Mouse (Mus musculus): ENCODE data around the gene Uqcc1. TPM values are rescaled to one million over a fixed set of nuclear protein-coding genes. Genes with fewer than 3 reads are reported as not detected.

The Uqcc1 gene
- polyA plus RNA-seq, 1 experiment from 2014 or later: 73.4 TPM

- TF ChIP-seq CTCF (IDR thresholded peaks at IDR 0.05): no peak
- in situ Hi-C loops (cut with MboI; ENCODE audit: low pct_unique_long_range_greater_than_20kb): no loop called here
- H3K27me3 ChIP-seq: no peaks in the 10 kb centered on the region
- ChIA-PET POLR2A (interaction anchor here (0.5 to 1.0 kb wide), 3 partner anchors 12 to 53 kb away, joined by 3 read pairs; no protein-coding TSS in a partner anchor), CTCF (no interaction called here)
- ATAC-seq (peak; percentile 75), DNase-seq (ENCODE audit: low read depth, low spot score) (no peak)
Observed at GRCm38 (mm10) chr2:155818596-155819391, 111.3 kb downstream of the Uqcc1 start.

- DNase-seq (ENCODE audit: low read depth, low spot score): no peak
- CTCF ChIA-PET: no interaction called here
- peak; percentile 29 for ATAC-seq
- POLR2A ChIA-PET: interaction anchor here (0.5 to 1.0 kb wide), 3 partner anchors 11 to 436 kb away, joined by 3 read pairs; no protein-coding TSS in a partner anchor
- TF ChIP-seq CTCF (IDR thresholded peaks at IDR 0.05): no peak
- H3K27me3 ChIP-seq: no peaks in the 10 kb centered on the region
- in situ Hi-C loops (cut with MboI; ENCODE audit: low pct_unique_long_range_greater_than_20kb): no loop called here
Observed at GRCm38 (mm10) chr2:155817301-155818245, 112.5 kb downstream of the Uqcc1 start.

- H3K27me3 ChIP-seq: no peaks in the 10 kb centered on the region
- no peak for DNase-seq (ENCODE audit: low read depth, low spot score)
- no peak for TF ChIP-seq CTCF (IDR thresholded peaks at IDR 0.05)
- in situ Hi-C loops (cut with MboI; ENCODE audit: low pct_unique_long_range_greater_than_20kb): no loop called here
- no peak for ATAC-seq
- ChIA-PET CTCF (no interaction called here), POLR2A (no interaction called here)
Observed at GRCm38 (mm10) chr2:155816179-155816578, 113.9 kb downstream of the Uqcc1 start.

- in situ Hi-C loops (cut with MboI; ENCODE audit: low pct_unique_long_range_greater_than_20kb): loop anchor here (5.0 kb wide), 1 partner anchor 43 kb away; no protein-coding TSS in a partner anchor
Observed at GRCm38 (mm10) chr2:155814829-155815228, 115.3 kb downstream of the Uqcc1 start.

GRCm38 (mm10) chr2:155812637-155813036, 117.5 kb downstream of the Uqcc1 start:
- H3K27me3 ChIP-seq: no peaks in the 10 kb centered on the region
- no peak for DNase-seq (ENCODE audit: low read depth, low spot score)
- ATAC-seq: no peak
- POLR2A ChIA-PET: no interaction called here
- TF ChIP-seq CTCF (IDR thresholded peaks at IDR 0.05): no peak
- CTCF ChIA-PET: no interaction called here
- in situ Hi-C loops (cut with MboI; ENCODE audit: low pct_unique_long_range_greater_than_20kb): loop anchor here (5.0 kb wide), 1 partner anchor 40 kb away; no protein-coding TSS in a partner anchor

More at GRCm38 (mm10) chr2:155814829-155815228, 115.3 kb downstream of the Uqcc1 start:
- ATAC-seq: no peak
- DNase-seq (ENCODE audit: low read depth, low spot score): no peak
- H3K27me3 ChIP-seq: no peaks in the 10 kb centered on the region
- POLR2A ChIA-PET: interaction anchor here (0.6 kb wide), 1 partner anchor 124 kb away, joined by 3 read pairs; no protein-coding TSS in a partner anchor
- TF ChIP-seq CTCF (IDR thresholded peaks at IDR 0.05): no peak
- CTCF ChIA-PET: interaction anchor here (1.2 kb wide), 1 partner anchor 119 kb away, joined by 3 read pairs; no protein-coding TSS in a partner anchor

- ChIA-PET POLR2A (no interaction called here), CTCF (interaction anchor here (0.7 kb wide), 1 partner anchor 55 kb away, joined by 3 read pairs; no protein-coding TSS in a partner anchor)
- no peak for TF ChIP-seq CTCF (IDR thresholded peaks at IDR 0.05)
- H3K27me3 ChIP-seq: no peaks in the 10 kb centered on the region
- DNase-seq (ENCODE audit: low read depth, low spot score) (no peak), ATAC-seq (no peak)
- in situ Hi-C loops (cut with MboI; ENCODE audit: low pct_unique_long_range_greater_than_20kb): loop anchor here (5.0 kb wide), 1 partner anchor 40 kb away; no protein-coding TSS in a partner anchor
Observed at GRCm38 (mm10) chr2:155811821-155812396, 118.2 kb downstream of the Uqcc1 start.

- H3K27me3 ChIP-seq: no peaks in the 10 kb centered on the region
- in situ Hi-C loops (cut with MboI; ENCODE audit: low pct_unique_long_range_greater_than_20kb): loop anchor here (5.0 kb wide), 1 partner anchor 37 kb away; no protein-coding TSS in a partner anchor
- ATAC-seq (no peak), DNase-seq (ENCODE audit: low read depth, low spot score) (no peak)
- ChIA-PET POLR2A (interaction anchor here (1.2 kb wide), 1 partner anchor 53 kb away, joined by 3 read pairs; no protein-coding TSS in a partner anchor), CTCF (interaction anchor here (1.0 to 1.5 kb wide), 4 partner anchors 18 to 113 kb away, joined by 3 to 4 read pairs (median 4); partner anchors contain the start of gene Eif6)
- no peak for TF ChIP-seq CTCF (IDR thresholded peaks at IDR 0.05)
Observed at GRCm38 (mm10) chr2:155809620-155810019, 120.5 kb downstream of the Uqcc1 start.

GRCm38 (mm10) chr2:155807408-155807807, 122.7 kb downstream of the Uqcc1 start:
- ATAC-seq (no peak), DNase-seq (ENCODE audit: low read depth, low spot score) (no peak)
- in situ Hi-C loops (cut with MboI; ENCODE audit: low pct_unique_long_range_greater_than_20kb): no loop called here
- no peak for TF ChIP-seq CTCF (IDR thresholded peaks at IDR 0.05)
- H3K27me3 ChIP-seq: no peaks in the 10 kb centered on the region
- ChIA-PET POLR2A (interaction anchor here (1.5 kb wide), 1 partner anchor 11 kb away, joined by 3 read pairs; no protein-coding TSS in a partner anchor), CTCF (no interaction called here)

- POLR2A ChIA-PET: interaction anchor here (1.5 kb wide), 1 partner anchor 11 kb away, joined by 3 read pairs; no protein-coding TSS in a partner anchor
Observed at GRCm38 (mm10) chr2:155806548-155806947, 123.6 kb downstream of the Uqcc1 start.

GRCm38 (mm10) chr2:155805925-155806255, 124.2 kb downstream of the Uqcc1 start:
- in situ Hi-C loops (cut with MboI; ENCODE audit: low pct_unique_long_range_greater_than_20kb): no loop called here
- no peak for ATAC-seq
- TF ChIP-seq CTCF (IDR thresholded peaks at IDR 0.05): no peak

More at GRCm38 (mm10) chr2:155806548-155806947, 123.6 kb downstream of the Uqcc1 start:
- ATAC-seq (peak; percentile 45), DNase-seq (ENCODE audit: low read depth, low spot score) (no peak)
- H3K27me3 ChIP-seq: no peaks in the 10 kb centered on the region
- no peak for TF ChIP-seq CTCF (IDR thresholded peaks at IDR 0.05)
- in situ Hi-C loops (cut with MboI; ENCODE audit: low pct_unique_long_range_greater_than_20kb): no loop called here
- CTCF ChIA-PET: no interaction called here

More at GRCm38 (mm10) chr2:155805925-155806255, 124.2 kb downstream of the Uqcc1 start:
- ChIA-PET POLR2A (interaction anchor here (1.5 kb wide), 1 partner anchor 12 kb away, joined by 3 read pairs; no protein-coding TSS in a partner anchor), CTCF (no interaction called here)
- no peaks in the 10 kb centered on the region for H3K27me3 ChIP-seq
- no peak for DNase-seq (ENCODE audit: low read depth, low spot score)
